Mouse (Mus musculus): ENCODE measurements at regions not wholly inside any gene's neighbourhood (a gene's known extent, or its start where the extent isn't known, plus 50 kb on each side); places are given as distances from the start of the nearest gene placed in this dataset.

GRCm38 (mm10) chr16:93110912-93111311 lies 285.0 kb upstream of the Runx1 start:
- DNase-seq: no peak

DNA sequence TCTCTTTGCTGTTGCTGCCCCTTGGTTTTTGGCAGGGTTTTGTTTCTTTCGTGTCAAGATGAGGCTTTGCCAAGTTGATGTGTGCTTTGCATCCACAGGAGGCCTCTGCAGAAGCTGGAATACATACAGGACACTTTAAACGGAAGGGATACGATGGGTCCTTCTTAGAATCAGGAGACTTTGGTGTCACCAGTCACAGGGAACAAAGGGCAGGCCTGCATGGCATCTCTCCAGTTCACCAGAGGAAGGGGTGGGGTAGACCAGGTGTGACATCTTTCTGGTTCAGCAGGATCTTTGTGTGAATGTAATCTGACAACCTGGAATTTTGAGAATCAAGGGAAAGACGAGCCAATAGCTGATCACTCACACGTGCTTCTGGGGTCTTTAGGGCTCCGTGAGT lies 284.5 kb upstream of the Runx1 start:
- no peak for DNase-seq

DNA sequence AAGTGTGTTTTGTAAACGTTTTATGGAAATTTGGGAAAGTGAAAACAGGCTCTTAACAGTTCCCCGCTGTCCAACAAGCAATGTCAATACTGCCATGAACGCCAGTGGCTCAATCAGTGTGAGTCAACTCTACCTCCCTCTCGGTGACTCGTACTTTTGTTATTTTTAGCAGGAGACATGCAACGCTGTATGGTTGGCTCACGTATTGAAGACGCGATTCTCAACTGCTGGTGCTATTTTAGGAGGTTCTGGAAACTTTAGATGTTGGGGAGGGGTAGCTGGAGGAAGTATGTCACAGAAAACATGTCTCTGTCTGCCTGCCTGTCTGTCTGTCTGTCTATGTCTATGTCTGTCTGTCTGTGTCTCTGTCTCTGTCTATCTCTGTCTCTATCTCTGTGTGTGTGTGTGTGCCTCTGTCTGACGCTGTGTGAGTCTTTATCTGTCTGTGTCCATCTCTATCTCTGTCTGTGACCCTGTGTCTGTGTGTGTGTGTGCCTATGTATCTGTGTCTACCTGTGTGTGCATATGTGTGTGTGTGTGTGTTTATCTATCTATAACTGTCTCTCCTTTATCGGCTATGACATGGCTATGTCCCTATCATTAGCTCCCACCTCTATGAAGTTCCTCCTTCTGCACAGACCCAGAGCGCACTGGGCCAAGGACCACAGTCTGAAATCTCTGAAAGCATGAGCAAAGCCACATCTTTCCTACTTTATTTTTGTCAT lies 283.9 kb upstream of the Runx1 start:
- no peak for DNase-seq

DNA sequence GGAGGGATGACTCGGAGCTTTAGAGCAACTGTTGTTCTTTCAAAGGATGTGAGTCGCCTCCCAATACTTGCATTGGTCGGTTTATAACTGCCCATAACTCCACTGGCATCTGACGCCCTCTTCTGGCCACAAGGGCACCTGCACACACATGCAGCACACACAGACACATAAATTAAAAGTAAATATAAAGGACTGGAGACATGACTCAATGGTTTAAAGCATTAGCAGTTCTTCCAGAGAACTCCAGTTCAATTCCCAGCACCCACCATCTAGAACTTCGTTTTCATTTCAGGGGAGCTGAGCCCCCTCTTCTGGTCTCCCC lies 281.5 kb upstream of the Runx1 start:
- DNase-seq: no peak

DNA sequence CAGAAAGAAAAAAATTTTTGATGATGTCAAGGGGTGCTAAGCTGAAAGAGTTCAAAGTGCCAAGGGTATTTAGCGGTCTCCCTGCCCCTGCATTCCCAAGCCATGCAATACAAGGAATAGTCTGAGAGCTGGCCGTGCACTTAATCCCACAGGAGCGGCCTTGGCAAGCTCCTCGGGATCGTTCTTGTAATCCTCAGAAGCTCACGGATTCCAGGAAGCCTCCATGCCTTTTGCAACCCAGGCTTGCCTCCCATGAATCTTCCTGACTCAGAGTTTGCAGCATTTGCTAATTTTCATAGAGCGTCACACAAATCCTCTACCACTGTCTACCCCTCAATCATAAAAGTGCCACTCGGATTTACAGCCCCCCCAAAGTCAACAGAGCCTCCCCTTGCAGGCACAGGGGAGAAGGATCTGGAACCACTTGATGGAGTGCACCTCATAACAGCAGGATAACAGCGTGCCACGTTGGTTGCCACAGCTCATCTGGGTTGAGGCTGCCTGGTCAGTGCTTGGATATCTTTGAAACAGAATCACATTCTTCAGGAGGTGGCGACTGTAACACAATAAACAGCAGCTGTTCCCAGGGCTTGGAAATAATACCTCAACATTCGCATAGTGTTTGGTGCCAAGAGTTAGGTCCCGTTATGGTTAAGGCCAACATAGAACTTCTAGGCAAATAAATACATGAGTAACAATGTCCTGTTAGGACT lies 281.0 kb upstream of the Runx1 start:
- no peak for DNase-seq

- DNase-seq: no peak
Measured at GRCm38 (mm10) chr16:93102174-93102573, 276.2 kb upstream of the Runx1 start.

GRCm38 (mm10) chr16:93098057-93098456 lies 272.1 kb upstream of the Runx1 start:
- DNase-seq: no peak

DNA sequence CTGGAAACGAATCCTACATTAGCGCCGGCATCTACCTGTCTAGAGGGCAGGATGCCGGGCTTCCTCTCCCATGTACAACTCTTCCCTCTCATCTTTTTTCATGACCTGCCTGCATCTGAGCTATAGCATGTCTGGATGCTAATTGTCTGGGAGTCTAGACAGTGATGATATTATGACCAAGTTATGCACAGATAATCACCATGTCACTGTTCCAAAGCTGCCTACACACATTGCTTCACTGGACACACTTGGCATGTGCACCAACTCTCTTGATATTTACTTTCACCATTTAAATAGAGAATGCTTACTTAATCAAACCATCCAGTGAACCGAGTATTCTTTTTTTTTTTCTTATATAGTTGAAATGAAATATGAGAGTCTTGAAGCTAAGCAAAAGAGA lies 270.2 kb upstream of the Runx1 start:
- no peak for DNase-seq

- peak; percentile 12 for DNase-seq
Measured at GRCm38 (mm10) chr16:93092796-93093195, 266.8 kb upstream of the Runx1 start.

DNA sequence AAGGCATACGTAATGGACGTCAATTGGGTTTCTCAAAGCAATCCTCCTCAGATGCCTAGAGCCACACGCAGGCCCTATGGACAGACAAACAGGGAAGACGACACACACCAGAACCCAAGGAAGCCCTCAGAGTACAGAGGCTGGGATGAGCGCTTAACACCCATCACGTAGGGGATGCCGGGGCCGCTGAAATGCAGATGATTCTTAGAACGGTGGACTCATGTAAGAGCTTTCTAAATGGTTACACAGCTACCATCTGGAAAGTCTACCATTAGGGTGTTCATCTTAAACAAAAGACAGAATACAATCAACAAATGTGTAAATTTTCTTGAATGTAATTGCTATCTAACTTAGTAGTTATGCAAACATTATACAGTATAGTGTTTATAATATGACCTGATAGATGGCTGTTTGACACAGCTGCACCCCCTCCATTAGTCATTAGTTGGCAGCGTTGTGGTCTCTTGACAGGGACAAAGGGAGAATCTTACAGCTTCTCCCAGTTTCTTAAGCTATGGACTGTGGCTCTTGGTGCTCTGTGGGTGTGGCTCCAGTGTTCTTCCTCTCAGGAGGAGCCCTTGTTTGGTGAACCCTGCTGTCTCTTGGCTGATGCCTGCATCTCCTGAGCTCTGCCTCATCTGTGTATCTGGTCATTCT lies 259.4 kb upstream of the Runx1 start:
- no peak for DNase-seq

- DNase-seq: no peak
Measured at GRCm38 (mm10) chr16:93083756-93084155, 257.8 kb upstream of the Runx1 start.

GRCm38 (mm10) chr16:93083142-93083541 lies 257.2 kb upstream of the Runx1 start:
- no peak for DNase-seq

GRCm38 (mm10) chr16:93081533-93081932 lies 255.6 kb upstream of the Runx1 start:
- DNase-seq: no peak

- DNase-seq: no peak
Measured at GRCm38 (mm10) chr16:93079660-93080390, 253.9 kb upstream of the Runx1 start.

GRCm38 (mm10) chr16:93078909-93079308 lies 253.0 kb upstream of the Runx1 start:
- DNase-seq: no peak

DNA sequence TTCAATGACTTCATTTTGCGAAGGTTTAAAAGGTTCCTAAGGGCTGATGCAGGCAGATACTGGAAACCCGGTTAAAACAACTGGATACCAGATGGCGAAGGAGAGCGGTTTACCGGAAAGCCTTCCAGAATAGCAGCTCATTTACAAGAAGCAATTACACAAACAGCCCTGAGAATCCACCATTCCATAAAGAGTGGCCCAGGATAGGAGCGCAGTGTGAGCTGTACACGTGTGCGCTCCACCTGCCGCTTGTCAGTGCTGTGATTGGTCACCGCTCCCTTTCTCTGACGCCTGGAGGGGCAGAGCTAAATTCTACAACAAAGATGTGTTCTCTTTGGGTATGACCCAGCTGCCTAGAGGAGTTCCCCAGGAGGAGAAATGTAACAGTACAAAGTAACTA lies 249.5 kb upstream of the Runx1 start:
- no peak for DNase-seq

DNA sequence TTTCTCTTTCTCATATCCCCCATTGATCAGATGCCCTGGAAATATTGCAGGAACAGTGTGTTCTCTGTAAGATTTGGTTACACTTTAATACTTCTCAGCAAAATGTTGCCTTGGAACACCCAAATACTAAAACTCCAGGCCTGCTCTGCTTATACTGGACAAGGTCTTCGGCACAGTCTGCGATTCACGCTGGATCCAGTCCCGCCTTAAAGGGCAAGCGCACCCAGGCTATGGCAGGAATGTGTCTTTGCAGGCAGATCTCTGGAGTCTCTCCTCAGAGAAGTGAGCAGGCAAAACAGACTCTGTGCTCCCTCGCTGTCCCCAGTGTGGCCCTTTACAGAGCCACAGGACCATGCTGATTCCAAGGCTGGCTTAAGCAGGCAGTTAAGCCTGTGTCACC lies 246.2 kb upstream of the Runx1 start:
- DNase-seq: no peak

DNA sequence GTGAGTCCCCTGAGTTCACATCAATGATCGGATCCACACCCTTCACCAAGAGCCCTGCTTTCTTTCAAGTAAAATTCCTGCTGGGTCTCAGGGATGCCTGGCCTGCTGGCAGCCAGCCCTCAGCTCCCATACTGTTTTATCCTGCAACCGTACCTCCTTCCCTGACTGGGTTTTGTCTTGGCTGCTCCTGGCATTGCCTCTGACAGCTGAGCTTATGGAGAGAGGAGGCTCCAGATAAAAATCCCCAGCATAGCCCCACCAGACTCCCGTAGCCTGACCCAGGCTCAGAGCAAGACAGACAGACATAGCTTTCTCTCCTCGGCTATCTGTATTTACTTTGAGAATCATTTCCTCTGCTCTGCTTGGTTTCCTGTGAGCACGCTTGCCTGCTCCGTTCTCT lies 245.8 kb upstream of the Runx1 start:
- DNase-seq: no peak

DNA sequence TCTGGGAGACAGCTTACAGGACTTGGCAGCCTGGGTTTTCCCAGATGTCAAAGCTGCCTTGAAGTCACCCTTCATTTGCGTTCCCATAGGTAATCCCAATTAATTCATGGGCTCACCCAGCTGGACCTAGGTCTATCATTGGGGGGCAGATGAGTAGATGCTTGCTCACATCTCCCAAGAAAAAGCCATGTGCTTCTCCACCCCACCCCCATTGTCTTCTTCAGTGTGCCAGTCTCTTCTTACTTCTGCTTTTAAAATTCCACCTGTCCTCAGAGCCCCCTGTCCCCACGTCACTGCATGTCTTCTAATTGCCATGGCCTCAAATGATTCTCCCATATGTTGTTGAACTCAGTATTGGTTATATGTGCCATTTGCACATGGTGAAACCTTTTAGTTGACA lies 240.9 kb upstream of the Runx1 start:
- DNase-seq: no peak

GRCm38 (mm10) chr16:93061475-93062179 lies 235.7 kb upstream of the Runx1 start:
- DNase-seq: no peak

DNA sequence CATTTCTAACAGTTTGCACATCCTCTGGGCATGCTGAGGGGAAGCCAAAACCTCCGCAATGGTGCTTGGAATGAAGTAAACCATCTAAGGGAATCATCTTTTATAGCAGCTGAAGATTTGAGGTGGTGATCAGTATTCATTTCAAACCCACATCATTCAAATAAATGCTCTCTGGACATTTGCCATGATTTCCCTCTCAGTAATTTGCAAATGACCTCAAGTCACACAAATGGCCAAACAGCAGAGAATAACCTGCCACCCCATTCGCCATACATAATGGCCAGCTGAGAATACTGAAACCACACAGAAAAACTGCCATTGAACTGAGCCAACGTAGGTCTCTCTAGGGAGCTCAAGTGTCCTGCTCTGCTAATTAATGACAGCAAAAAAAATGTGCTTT lies 230.3 kb upstream of the Runx1 start:
- DNase-seq: no peak

- DNase-seq: no peak
Measured at GRCm38 (mm10) chr16:93055545-93055944, 229.6 kb upstream of the Runx1 start.

GRCm38 (mm10) chr16:93051233-93051632 lies 225.3 kb upstream of the Runx1 start:
- no peak for DNase-seq

All from retina, postnatal 1 day (tissue).